Mouse (Mus musculus): ENCODE measurements around the gene Sirt6. TPM values are rescaled to one million over a fixed set of nuclear protein-coding genes. Genes with fewer than 3 reads are reported as not detected.

The Sirt6 gene
- polyA plus RNA-seq, 1 experiment from 2014 or later = 55.1 TPM

DNA sequence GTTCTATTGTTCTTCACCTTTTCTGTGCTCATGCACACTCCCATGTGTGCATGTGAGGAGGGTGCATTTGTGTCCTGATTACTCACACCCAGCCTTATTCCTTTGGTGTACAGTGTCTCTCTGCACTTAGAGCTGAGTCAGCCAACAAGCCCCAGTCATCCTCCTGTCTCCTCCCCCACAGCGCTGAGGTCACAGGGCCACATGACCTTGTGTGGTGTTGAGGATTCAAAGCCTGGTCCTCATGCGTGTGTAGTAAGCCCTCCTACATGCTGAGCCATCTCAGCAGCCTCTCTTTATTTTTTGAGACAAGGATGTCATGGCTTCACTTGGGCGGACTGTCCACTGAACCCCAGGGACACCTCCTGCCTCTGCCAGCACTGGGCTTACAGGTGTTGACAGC lies 14.8 kb downstream of the Sirt6 start:
- H3K27me3 ChIP-seq (ENCODE audit: poor library complexity, severe bottlenecking) = no peaks in the 10 kb centered on the region
- 69% methylated on average over 3 of the region's 3 CpGs for WGBS
- peaks cover 7% of the 10 kb centered on the region; the same call in 1 of the 2 replicates for H3K9me3 ChIP-seq
- peaks cover 8% of the 10 kb centered on the region for H3K4me1 ChIP-seq
- no peak overlapping the region for H3K4me3 ChIP-seq
- H3K36me3 ChIP-seq (replicated peaks) = peaks cover 11% of the 10 kb centered on the region
- no peak for DNase-seq (ENCODE audit: extremely low spot score, low spot score)
- no peak overlapping the region for H3K27ac ChIP-seq

DNA sequence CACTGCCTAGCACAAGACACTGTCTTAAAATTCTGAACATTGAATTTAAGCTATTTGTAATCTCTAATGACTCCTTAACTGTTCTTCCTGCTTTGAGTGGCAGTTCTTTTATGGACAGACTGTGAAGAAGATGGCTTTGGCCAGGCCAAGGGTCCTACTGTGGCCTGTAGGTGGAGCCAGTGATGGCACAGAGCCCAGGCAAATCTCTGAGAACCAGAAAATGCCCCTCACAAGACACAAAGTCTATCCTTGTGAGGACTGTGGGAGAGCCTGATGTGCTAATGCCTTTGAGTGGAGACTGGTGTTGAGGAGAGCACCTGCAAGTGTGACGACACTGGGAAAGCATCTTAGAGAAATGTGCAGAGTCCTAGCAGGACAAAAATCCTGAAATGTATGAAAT lies 19.3 kb downstream of the Sirt6 start:
- H3K9me3 ChIP-seq = peaks cover 7% of the 10 kb centered on the region; the same call in 1 of the 2 replicates
- no peak for DNase-seq (ENCODE audit: extremely low spot score, low spot score)
- H3K4me3 ChIP-seq = no peak overlapping the region
- H3K27me3 ChIP-seq (ENCODE audit: poor library complexity, severe bottlenecking) = peaks cover 10% of the 10 kb centered on the region
- H3K27ac ChIP-seq = no peak overlapping the region
- peaks cover 12% of the 10 kb centered on the region for H3K36me3 ChIP-seq (replicated peaks)
- 86% methylated on average over 1 of the region's 1 CpGs for WGBS
- H3K4me1 ChIP-seq = peaks cover 23% of the 10 kb centered on the region

DNA sequence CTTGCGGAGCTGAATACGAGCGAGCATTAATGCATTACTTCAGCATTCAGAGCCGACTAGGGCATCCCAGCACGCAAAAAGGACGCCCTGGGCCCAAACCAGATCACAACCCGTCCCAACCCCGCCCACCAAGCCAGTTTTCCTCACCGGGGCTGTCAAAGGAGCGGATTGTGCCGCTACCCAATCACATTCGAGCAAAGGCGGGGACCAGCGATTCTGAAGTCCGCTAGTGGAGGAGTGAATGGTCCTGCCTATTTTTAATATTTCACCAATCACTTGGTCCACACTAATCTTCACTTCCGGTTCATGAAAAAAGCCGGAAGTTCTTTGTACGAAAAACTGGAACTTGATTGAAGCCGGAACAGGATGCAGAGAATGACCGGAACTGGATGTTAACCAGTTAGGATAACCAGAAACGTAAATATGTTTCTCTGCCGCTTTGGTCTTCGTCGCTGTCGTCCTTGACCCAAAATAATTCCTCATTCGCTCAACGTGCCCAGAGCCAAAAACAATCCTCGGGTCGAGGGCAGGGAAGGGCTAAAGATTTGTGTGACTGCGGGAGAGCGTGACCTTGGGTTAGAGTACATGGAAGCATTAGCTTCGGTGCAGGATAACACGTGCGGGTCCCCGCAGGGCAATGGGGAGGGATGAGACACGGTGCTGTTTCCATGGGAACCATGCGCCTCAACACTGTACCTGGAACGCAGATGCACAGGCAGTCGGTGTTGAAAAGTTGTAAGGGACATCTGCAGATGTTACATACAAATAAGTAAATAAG lies 21.4 kb downstream of the Sirt6 start, which contains the start of gene BC025920:
Gene BC025920, plus strand, starts transcription at position 297 of the 778 bp plus-strand sequence.
- peaks cover 26% of the 10 kb centered on the region for H3K27me3 ChIP-seq (ENCODE audit: poor library complexity, severe bottlenecking)
- under 1% methylated on average over 39 of the region's 39 CpGs for WGBS
- peak within 1 kb of the TSS; percentile 90 for H3K27ac ChIP-seq
- peak within 1 kb of the TSS; percentile 67 for H3K4me3 ChIP-seq
- peak; percentile 94 for DNase-seq (ENCODE audit: extremely low spot score, low spot score)
- peaks cover 12% of the 10 kb centered on the region for H3K36me3 ChIP-seq (replicated peaks)
- peaks cover 43% of the 10 kb centered on the region for H3K4me1 ChIP-seq
- peaks cover 5% of the 10 kb centered on the region; the same call in 1 of the 2 replicates for H3K9me3 ChIP-seq

DNA sequence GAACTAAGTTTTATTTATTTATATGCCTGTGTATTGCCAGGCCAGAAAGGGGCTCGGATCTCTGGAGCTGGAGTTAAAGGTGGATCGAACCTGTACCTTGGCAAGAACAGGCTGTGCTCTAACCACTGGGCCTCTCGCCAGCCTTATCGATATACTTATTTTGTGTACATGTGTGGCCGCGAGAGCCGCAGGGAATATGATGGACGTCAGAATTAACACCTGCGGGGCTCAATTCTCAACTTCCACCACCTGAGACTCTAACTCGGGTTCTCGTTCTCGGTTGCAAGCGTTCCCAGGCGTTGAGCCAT lies 22.0 kb downstream of the Sirt6 start:
- WGBS = 4% methylated on average over 14 of the region's 14 CpGs

DNA sequence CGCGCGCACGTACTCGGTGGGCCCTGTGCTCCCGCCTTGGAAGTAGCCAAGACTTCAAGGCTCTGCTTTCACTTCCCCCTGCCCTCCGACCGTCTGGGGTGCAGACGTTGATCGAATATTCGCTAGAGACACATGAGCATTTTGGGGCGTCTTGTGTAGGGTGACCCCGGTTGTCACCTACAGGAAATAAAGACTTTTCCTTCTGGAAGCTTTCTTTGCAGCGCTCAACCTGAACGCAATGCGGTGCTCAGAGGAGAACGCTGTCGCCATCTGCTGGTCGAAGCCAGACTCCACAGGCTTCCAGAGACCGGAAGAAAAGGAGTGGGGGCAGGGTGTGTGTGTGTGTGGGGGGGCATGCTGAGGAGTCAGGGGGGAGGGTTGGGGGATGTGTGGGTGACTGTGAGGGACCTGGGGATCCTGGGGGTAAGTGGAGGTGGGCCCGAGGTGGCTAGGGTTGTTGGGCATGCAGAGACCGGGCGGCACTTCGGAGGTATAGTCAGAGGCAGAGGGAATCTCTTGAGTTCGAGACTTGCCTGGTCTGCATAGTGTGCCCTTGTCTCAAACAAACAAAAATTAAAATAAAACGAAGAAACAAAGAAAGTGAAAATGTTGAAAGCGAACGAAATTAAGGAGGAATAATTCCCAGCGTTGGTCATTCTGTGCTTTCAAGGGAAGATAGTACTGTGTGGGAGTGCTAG lies 22.5 kb downstream of the Sirt6 start:
- peak; percentile 83 for DNase-seq (ENCODE audit: extremely low spot score, low spot score)
- WGBS = 21% methylated on average over 29 of the region's 29 CpGs
- Histone ChIP-seq H3K4me1 (peaks cover 53% of the 10 kb centered on the region), H3K36me3 (replicated peaks) (peaks cover 12% of the 10 kb centered on the region), H3K9me3 (no peaks in the 10 kb centered on the region), H3K4me3 (peak overlapping the region; percentile 67), H3K27ac (peak overlapping the region; percentile 82), H3K27me3 (ENCODE audit: poor library complexity, severe bottlenecking) (peaks cover 35% of the 10 kb centered on the region)

More for the DNA sequence above, 22.0 kb downstream of the Sirt6 start:
- Histone ChIP-seq H3K4me1 (peaks cover 48% of the 10 kb centered on the region), H3K9me3 (no peaks in the 10 kb centered on the region; the same call in 1 of the 2 replicates), H3K4me3 (peak overlapping the region; percentile 67), H3K36me3 (replicated peaks) (peaks cover 12% of the 10 kb centered on the region), H3K27me3 (ENCODE audit: poor library complexity, severe bottlenecking) (peaks cover 30% of the 10 kb centered on the region), H3K27ac (peak overlapping the region; percentile 82)
- DNase-seq (ENCODE audit: extremely low spot score, low spot score) = no peak

DNA sequence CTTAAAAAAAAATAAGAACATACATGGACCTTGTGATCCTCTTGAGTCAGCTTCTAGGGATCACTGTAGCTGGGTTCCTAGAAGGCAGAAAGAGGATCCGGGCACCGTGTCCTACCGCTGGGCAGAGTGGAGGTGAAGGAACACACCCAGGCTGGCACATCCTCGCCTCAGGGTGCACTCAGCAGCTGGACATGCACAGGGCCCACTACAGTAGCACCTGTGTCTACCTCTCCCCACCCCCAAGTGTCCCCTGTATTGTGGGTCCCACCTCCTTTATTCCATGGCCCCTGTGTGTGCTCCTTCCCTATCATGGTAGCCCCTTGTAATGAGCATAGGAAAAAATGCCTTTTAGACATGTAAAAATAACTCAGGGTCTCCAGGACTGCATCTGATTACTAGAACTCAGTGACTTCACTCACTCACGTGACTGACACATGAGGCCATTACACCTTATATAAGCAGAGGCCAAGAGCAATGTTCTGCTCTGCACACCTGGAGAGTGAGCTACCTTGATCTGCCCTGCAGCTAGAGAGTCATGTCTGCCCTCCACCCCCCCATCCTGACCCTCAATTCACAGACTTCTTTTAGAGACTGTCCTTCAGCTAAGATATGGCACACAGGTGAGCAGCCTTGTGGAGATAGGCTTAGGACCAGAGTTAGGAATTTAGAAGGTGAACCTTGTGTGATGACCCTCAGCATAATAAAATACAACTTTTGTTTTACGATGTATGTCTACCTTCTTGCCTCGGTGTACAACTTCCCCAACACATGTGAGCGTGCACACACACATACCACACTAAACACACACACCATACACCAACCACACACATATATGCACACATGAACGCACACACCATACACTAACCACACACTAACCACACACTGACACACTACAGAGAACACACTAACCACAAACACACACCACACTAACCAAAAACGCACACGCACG lies 23.3 kb downstream of the Sirt6 start:
- Histone ChIP-seq H3K9me3 (no peaks in the 10 kb centered on the region), H3K27me3 (ENCODE audit: poor library complexity, severe bottlenecking) (peaks cover 43% of the 10 kb centered on the region), H3K4me1 (peaks cover 60% of the 10 kb centered on the region), H3K4me3 (peak overlapping the region; percentile 67; the same call in 1 of the 2 replicates), H3K27ac (peak overlapping the region; percentile 82; the same call in 1 of the 2 replicates), H3K36me3 (replicated peaks) (peaks cover 10% of the 10 kb centered on the region)
- 82% methylated on average over 12 of the region's 12 CpGs for WGBS
- no peak for DNase-seq (ENCODE audit: extremely low spot score, low spot score)

DNA sequence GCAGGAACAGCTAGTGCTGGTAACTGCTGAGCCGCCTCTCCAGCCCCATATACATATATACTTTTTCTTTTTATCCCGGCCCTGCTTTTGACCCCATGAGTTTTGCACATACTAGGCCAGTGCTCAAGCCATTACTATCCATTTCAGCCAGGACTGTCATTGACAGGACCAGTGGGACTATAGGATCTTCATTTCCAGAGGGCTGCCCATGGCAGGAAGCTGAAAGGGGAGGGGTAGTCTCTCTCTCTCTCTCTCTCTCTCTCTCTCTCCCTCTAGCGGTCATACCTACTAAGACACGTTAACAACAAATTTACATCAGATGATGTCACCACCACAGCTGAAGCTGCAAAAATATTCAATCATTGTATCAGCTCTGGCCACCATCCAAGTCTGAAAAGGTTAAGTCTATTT lies 24.9 kb downstream of the Sirt6 start:
- no peaks in the 10 kb centered on the region for H3K9me3 ChIP-seq
- no peak overlapping the region for H3K27ac ChIP-seq
- H3K36me3 ChIP-seq (replicated peaks) = peaks cover under 1% of the 10 kb centered on the region; the same call in 1 of the 2 replicates
- H3K27me3 ChIP-seq (ENCODE audit: poor library complexity, severe bottlenecking) = peaks cover 59% of the 10 kb centered on the region
- H3K4me1 ChIP-seq = peaks cover 74% of the 10 kb centered on the region
- DNase-seq (ENCODE audit: extremely low spot score, low spot score) = no peak
- H3K4me3 ChIP-seq = no peak overlapping the region
- WGBS = 26% methylated on average over 4 of the region's 4 CpGs

DNA sequence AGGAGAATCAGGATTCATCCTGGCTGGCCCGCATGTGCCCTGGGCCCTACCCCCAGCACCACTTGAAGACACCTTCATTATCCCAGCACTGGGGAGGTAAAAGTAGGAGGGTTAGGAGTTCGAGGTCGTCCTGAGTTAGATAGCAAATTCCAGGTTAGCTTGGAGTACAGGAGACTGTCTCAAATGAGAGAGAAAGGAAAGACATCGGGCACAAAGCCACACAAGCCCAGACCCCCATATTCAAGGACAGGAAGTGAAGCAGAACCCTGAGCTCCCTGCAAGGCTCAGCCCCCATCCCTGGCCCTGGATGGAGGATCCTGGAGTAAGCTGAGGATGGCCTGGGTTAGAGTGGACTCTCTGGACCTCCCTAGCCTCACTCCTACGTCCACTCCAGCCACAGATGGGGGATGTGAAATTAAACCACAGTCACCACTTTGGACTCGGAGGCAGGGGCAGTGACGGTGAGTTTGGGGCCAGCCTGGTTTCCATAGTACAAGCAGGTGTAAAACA lies 26.1 kb downstream of the Sirt6 start:
- H3K9me3 ChIP-seq = no peaks in the 10 kb centered on the region
- no peak for DNase-seq (ENCODE audit: extremely low spot score, low spot score)
- H3K4me1 ChIP-seq = peaks cover 81% of the 10 kb centered on the region
- WGBS = 18% methylated on average over 7 of the region's 7 CpGs
- H3K4me3 ChIP-seq = peak overlapping the region; percentile 44; the same call in 1 of the 2 replicates
- H3K27me3 ChIP-seq (ENCODE audit: poor library complexity, severe bottlenecking) = peaks cover 72% of the 10 kb centered on the region
- H3K36me3 ChIP-seq (replicated peaks) = no peaks in the 10 kb centered on the region
- H3K27ac ChIP-seq = 0 out of 2 replicates have a peak overlapping the region, but pooled peaks have one; percentile 20

DNA sequence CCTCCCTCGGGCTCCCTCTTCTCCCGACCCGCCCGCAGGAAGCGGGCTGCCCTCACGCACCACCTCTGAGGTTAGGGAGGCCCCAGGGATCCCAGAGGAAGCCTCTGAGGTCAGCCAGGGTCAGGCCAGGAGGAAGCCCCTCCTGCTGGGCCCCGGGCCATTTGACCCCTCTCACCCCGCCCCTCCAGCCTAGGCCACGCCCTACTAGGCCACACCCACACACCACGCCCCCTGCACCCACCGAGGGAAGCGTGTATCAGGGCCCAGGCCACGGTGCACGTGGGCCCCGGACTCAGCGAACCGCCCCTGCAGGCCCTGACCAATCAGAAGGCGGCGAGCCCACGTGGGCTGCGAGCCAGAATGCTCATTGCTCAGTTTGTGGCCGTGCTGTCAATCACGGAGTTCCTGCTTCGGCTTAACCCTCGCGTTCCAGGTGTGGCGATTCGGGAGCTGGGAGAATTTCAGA lies 26.8 kb downstream of the Sirt6 start, which contains the start of gene Tle6:
Gene Tle6, minus strand, starts transcription at position 336 of the 466 bp plus-strand sequence.
- no peaks in the 10 kb centered on the region for H3K36me3 ChIP-seq (replicated peaks)
- no peaks in the 10 kb centered on the region for H3K9me3 ChIP-seq
- under 1% methylated on average over 28 of the region's 28 CpGs for WGBS
- peak within 1 kb of the TSS; percentile 44 for H3K4me3 ChIP-seq
- peak; percentile 98 for DNase-seq (ENCODE audit: extremely low spot score, low spot score)
- peak within 1 kb of the TSS; percentile 56 for H3K27ac ChIP-seq
- peaks cover 78% of the 10 kb centered on the region for H3K27me3 ChIP-seq (ENCODE audit: poor library complexity, severe bottlenecking)
- peaks cover 84% of the 10 kb centered on the region for H3K4me1 ChIP-seq

DNA sequence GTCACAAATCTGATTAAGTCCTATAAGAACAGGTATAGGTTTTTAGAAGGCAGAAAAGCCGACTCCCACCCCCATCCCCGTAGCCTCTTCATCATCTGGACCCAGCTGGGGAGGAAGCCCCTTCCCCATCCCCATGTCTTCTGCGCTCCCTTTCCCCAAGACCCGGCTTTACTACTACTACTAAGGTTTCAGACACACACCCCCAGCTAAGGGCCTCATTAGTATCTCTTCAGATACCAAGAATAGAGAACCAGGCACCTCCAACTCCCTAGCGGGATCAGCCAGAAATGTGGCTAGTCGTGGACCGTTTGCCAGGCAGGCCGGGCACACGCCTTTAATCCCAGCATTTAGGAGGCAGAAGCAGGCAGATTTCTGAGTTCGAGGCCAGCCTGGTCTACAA lies 27.5 kb downstream of the Sirt6 start:
- Histone ChIP-seq H3K27ac (no peak overlapping the region), H3K36me3 (replicated peaks) (no peaks in the 10 kb centered on the region), H3K27me3 (ENCODE audit: poor library complexity, severe bottlenecking) (peaks cover 85% of the 10 kb centered on the region), H3K4me1 (peaks cover 84% of the 10 kb centered on the region), H3K9me3 (no peaks in the 10 kb centered on the region), H3K4me3 (no peak overlapping the region)
- DNase-seq (ENCODE audit: extremely low spot score, low spot score) = no peak
- WGBS = 52% methylated on average over 10 of the region's 10 CpGs

DNA sequence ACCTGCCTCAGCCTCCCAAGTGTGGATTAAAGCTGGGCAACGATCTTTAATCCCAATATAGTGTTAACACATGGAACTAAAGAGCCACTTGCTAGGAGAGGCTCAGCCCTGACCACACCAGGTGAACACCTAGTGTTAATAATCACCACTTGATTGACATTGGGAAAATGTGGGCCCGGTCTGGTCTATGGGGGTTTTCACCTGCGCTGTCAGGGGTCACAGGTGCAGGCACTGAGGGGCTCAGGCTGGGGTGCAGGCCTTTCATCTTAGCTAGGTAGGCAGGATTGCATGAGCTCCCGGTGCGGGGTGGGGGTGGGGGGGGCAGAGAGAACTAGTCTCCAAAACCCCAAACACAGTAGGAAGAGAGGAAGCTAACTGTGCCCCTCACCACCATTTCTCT lies 28.0 kb downstream of the Sirt6 start:
- 78% methylated on average over 5 of the region's 5 CpGs for WGBS
- Histone ChIP-seq H3K27ac (no peak overlapping the region), H3K27me3 (ENCODE audit: poor library complexity, severe bottlenecking) (peaks cover 88% of the 10 kb centered on the region), H3K9me3 (no peaks in the 10 kb centered on the region), H3K4me3 (no peak overlapping the region), H3K4me1 (peaks cover 81% of the 10 kb centered on the region), H3K36me3 (replicated peaks) (no peaks in the 10 kb centered on the region)
- DNase-seq (ENCODE audit: extremely low spot score, low spot score) = no peak

DNA sequence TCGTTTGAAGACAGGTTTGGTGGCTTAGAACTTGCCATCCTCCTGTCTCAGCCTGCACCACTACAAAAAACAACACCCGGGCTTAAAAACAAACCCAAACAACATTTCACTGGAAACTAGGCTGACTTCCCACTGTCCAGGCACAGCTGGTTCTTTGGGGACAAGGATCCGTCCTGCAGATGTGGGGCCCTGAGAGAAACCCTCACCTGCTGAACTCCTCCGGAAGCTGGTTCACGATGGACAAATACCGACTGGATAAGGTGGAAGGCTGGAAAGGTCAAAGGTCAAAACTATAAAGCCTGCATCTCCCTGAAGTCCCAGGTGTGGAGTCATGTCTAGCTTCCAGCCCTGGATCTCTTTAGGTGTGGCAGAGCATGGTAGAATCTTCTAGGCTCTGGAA lies 28.7 kb downstream of the Sirt6 start:
- Histone ChIP-seq H3K9me3 (no peaks in the 10 kb centered on the region), H3K36me3 (replicated peaks) (no peaks in the 10 kb centered on the region), H3K27me3 (ENCODE audit: poor library complexity, severe bottlenecking) (peaks cover 88% of the 10 kb centered on the region), H3K27ac (no peak overlapping the region), H3K4me3 (no peak overlapping the region), H3K4me1 (peaks cover 79% of the 10 kb centered on the region)
- WGBS = 67% methylated on average over 6 of the region's 6 CpGs
- no peak for DNase-seq (ENCODE audit: extremely low spot score, low spot score)

All from forebrain, embryonic 10.5 days (tissue).